Mouse (Mus musculus): ENCODE data around the gene Numbl.

GRCm38 (mm10) chr7:27296518-27296917, 38.3 kb downstream of the Numbl start:
- TF ChIP-seq CTCF (IDR thresholded peaks at IDR 0.05) = no peak
- TF ChIP-seq EP300 (IDR thresholded peaks at IDR 0.05) = no peak

All from lung, postnatal 0 days (tissue).